Mouse (Mus musculus): ENCODE measurements around the gene Arsg.

- TF ChIP-seq EP300 (IDR thresholded peaks at IDR 0.05; ENCODE audit: low read depth): no peak
- TF ChIP-seq CTCF (IDR thresholded peaks at IDR 0.05; ENCODE audit: low read depth): no peak
Measured at GRCm38 (mm10) chr11:109590012-109590411, 116.8 kb downstream of the Arsg start.
